Mouse (Mus musculus) liver, adult 2 months (tissue): ENCODE data around the gene Hspa12b. TPM values are rescaled to one million over a fixed set of nuclear protein-coding genes. Genes with fewer than 3 reads are reported as not detected.

ENCODE experiments used
- DNase-seq: peaks from one replicate; pipeline ENCODE4 v3.0.0-alpha.2; 2011; ENCODE audit warnings: low read depth, low spot score; ENCODE audit errors: extremely low read depth
- H3K27ac ChIP-seq: fragments of 200-500 bp; replicated peaks from 2 replicates; pipeline ENCODE4 v1.5.1; 2012; ENCODE audit warnings: low read depth, mild to moderate bottlenecking, control low read depth, inconsistent platforms, low read length; ENCODE audit not compliant: insufficient read depth
- H3K27me3 ChIP-seq: fragments of 200-500 bp; 2 replicates; pipeline ENCODE4 v1.6.1; 2012; ENCODE audit warnings: mild to moderate bottlenecking, moderate library complexity, low read length, inconsistent platforms; ENCODE audit not compliant: control insufficient read depth, insufficient read depth
- H3K36me3 ChIP-seq: fragments of 200-500 bp; 2 replicates; pipeline ENCODE4 v1.6.1; 2012; ENCODE audit warnings: low read length, inconsistent platforms; ENCODE audit not compliant: control insufficient read depth, insufficient read depth
- H3K4me1 ChIP-seq: fragments of 200-500 bp; 2 replicates; pipeline ENCODE4 v1.6.1; 2011; ENCODE audit warnings: low read length; ENCODE audit not compliant: control insufficient read depth, insufficient read depth
- H3K4me3 ChIP-seq: fragments of 200-500 bp; 2 replicates; pipeline ENCODE4 v1.5.1; 2011; ENCODE audit warnings: low read depth, mild to moderate bottlenecking, control low read depth, low read length, moderate library complexity; ENCODE audit not compliant: insufficient read depth
- H3K79me2 ChIP-seq: fragments of 200-500 bp; 2 replicates; pipeline ENCODE4 v1.6.1; 2012; ENCODE audit warnings: inconsistent platforms, mild to moderate bottlenecking, low read length, moderate library complexity; ENCODE audit not compliant: control insufficient read depth, insufficient read depth
- H3K9ac ChIP-seq: fragments of 200-500 bp; 2 replicates; pipeline ENCODE4 v1.6.1; 2012; ENCODE audit warnings: low read depth, mild to moderate bottlenecking, control low read depth, inconsistent platforms, low read length
- CTCF ChIP-seq: fragments of 200-500 bp; IDR thresholded peaks from 2 replicates; pipeline ENCODE4 v1.5.1; 2011; ENCODE audit warnings: low read depth, low read length, control low read depth
- POLR2A ChIP-seq: fragments of 200-500 bp; IDR thresholded peaks from 2 replicates; pipeline ENCODE4 v1.6.1; 2011; ENCODE audit warnings: low read length, control low read depth; ENCODE audit not compliant: insufficient read depth; ENCODE audit errors: extremely low read depth
- WGBS: fragments of 180-500 bp; shearing (Covaris S2); methylation state at CpG from one replicate; pipeline ENCODE4 v1.1.7; 2018; 5-methylcytosine and 5-hydroxymethylcytosine counted together
- polyA plus RNA-seq: library from polyadenylated mRNA; depleted of rRNA; stranded (reverse); fragments of >200 nt; gene quantifications from 2 replicates; pipeline ENCODE4 v1.2.3, GENCODE M21; 2012
- total RNA-seq: library from RNA; depleted of rRNA; stranded (reverse); fragments of >200 nt; gene quantifications from 2 replicates; pipeline ENCODE4 v1.2.3, GENCODE M21; 2014

The Hspa12b gene
- total and polyA plus RNA-seq, 2 experiments: 1.0 to 1.1 TPM

DNA sequence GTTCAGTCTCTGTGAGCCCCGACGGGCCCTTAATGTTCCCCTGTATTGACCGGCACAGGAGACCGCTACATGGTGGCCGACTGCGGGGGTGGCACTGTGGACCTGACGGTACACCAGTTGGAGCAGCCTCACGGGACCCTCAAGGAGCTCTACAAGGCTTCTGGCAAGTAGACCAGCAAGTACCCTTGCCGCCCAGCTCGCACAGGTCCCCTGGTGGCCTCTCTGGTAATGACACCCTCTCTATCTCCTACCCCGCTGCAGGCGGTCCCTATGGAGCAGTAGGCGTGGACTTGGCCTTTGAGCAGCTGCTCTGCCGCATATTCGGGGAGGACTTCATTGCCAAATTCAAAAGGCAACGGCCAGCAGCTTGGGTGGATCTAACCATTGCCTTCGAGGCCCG lies 15.5 kb downstream of the Hspa12b start:
- Histone ChIP-seq H3K36me3 (no peaks in the 10 kb centered on the region), H3K4me1 (0 out of 2 replicates have a peak, but pooled peaks cover 4% of the 10 kb centered on the region), H3K9ac (no peak overlapping the region), H3K27ac (no peak overlapping the region), H3K27me3 (no peaks in the 10 kb centered on the region), H3K4me3 (peak overlapping the region; percentile 0; the same call in 1 of the 2 replicates), H3K79me2 (no peaks in the 10 kb centered on the region)
- WGBS: 24% methylated on average over 18 of the region's 18 CpGs
- peak; percentile 56 for DNase-seq
- TF ChIP-seq CTCF (peak; percentile 81), POLR2A (no peak)

GRCm38 (mm10) chr2:131143007-131143780 lies 16.1 kb downstream of the Hspa12b start:
- Histone ChIP-seq H3K4me3 (peak overlapping the region; percentile 0; the same call in 1 of the 2 replicates), H3K4me1 (0 out of 2 replicates have a peak, but pooled peaks cover 4% of the 10 kb centered on the region), H3K27me3 (no peaks in the 10 kb centered on the region), H3K27ac (no peak overlapping the region), H3K79me2 (no peaks in the 10 kb centered on the region), H3K36me3 (no peaks in the 10 kb centered on the region), H3K9ac (no peak overlapping the region)
- no peak for TF ChIP-seq POLR2A
- no peak for DNase-seq
- WGBS: 60% methylated on average over 22 of the region's 22 CpGs

- DNase-seq: no peak
- Histone ChIP-seq H3K79me2 (no peaks in the 10 kb centered on the region), H3K4me1 (0 out of 2 replicates have a peak, but pooled peaks cover 2% of the 10 kb centered on the region), H3K4me3 (no peak overlapping the region), H3K27me3 (no peaks in the 10 kb centered on the region), H3K36me3 (no peaks in the 10 kb centered on the region), H3K27ac (no peak overlapping the region), H3K9ac (no peak overlapping the region)
- 65% methylated on average over 13 of the region's 13 CpGs for WGBS
- TF ChIP-seq CTCF: no peak
- no peak for TF ChIP-seq POLR2A
These were observed 18.0 kb downstream of the Hspa12b start for GRCm38 (mm10) chr2:131145121-131145520.

- H3K27ac ChIP-seq: no peak overlapping the region
- TF ChIP-seq POLR2A: no peak
- TF ChIP-seq CTCF: no peak
These were observed 18.5 kb downstream of the Hspa12b start for GRCm38 (mm10) chr2:131145536-131145935.

GRCm38 (mm10) chr2:131146193-131147042 lies 19.3 kb downstream of the Hspa12b start:
- no peak overlapping the region for H3K4me3 ChIP-seq
- no peak overlapping the region for H3K27ac ChIP-seq
- no peak overlapping the region for H3K9ac ChIP-seq
- TF ChIP-seq CTCF: no peak
- TF ChIP-seq POLR2A: no peak
- DNase-seq: no peak
- no peaks in the 10 kb centered on the region for H3K27me3 ChIP-seq
- H3K4me1 ChIP-seq: 0 out of 2 replicates have a peak, but pooled peaks cover 2% of the 10 kb centered on the region
- H3K79me2 ChIP-seq: no peaks in the 10 kb centered on the region
- H3K36me3 ChIP-seq: no peaks in the 10 kb centered on the region
- 91% methylated on average over 21 of the region's 21 CpGs for WGBS

More at GRCm38 (mm10) chr2:131145536-131145935, 18.5 kb downstream of the Hspa12b start:
- DNase-seq: no peak
- no peaks in the 10 kb centered on the region for H3K36me3 ChIP-seq
- H3K9ac ChIP-seq: no peak overlapping the region
- H3K27me3 ChIP-seq: no peaks in the 10 kb centered on the region
- WGBS: 92% methylated on average over 2 of the region's 2 CpGs
- no peaks in the 10 kb centered on the region for H3K79me2 ChIP-seq
- no peak overlapping the region for H3K4me3 ChIP-seq
- H3K4me1 ChIP-seq: 0 out of 2 replicates have a peak, but pooled peaks cover 2% of the 10 kb centered on the region
